Mouse (Mus musculus) lung, postnatal 0 days (tissue): ENCODE data around the gene 4921507P07Rik. TPM values are rescaled to one million over a fixed set of nuclear protein-coding genes. Genes with fewer than 3 reads are reported as not detected.
A peak's percentile ranks its signal among the peaks of the same experiment; 100 is the strongest.

Experiments
- ATAC-seq: fragments of 200-750 bp; cut with Nextera tagmentation; 2 replicates; pipeline ENCODE4 v1.8.0; 2017; ENCODE audit warnings: moderate library complexity
- DNase-seq: peaks from one replicate; pipeline ENCODE4 v3.0.0-alpha.2; 2016; ENCODE audit warnings: low spot score
- H3K27ac ChIP-seq: fragments of 300-500 bp; sonication (generic); 2 replicates; pipeline ENCODE4 v1.5.1; 2014; ENCODE audit warnings: antibody characterized with exemption, mild to moderate bottlenecking, low read length, mixed read lengths
- H3K27me3 ChIP-seq: fragments of 300-500 bp; sonication (generic); replicated peaks from 2 replicates; pipeline ENCODE4 v1.6.1; 2014; ENCODE audit warnings: low read length, mixed read lengths; ENCODE audit not compliant: insufficient read depth
- H3K36me3 ChIP-seq: fragments of 300-500 bp; sonication (generic); 2 replicates; pipeline ENCODE4 v1.6.1; 2014; ENCODE audit warnings: low read length, mixed read lengths; ENCODE audit not compliant: insufficient read depth
- H3K4me1 ChIP-seq: fragments of 300-500 bp; sonication (generic); 2 replicates; pipeline ENCODE4 v1.6.1; 2014; ENCODE audit warnings: antibody characterized with exemption, low read depth, low read length, mixed read lengths; ENCODE audit not compliant: insufficient read depth
- H3K4me2 ChIP-seq: fragments of 300-500 bp; sonication (generic); replicated peaks from 2 replicates; pipeline ENCODE4 v1.6.1; 2014; ENCODE audit warnings: low read depth, mild to moderate bottlenecking, low read length, moderate library complexity, mixed read lengths
- H3K4me3 ChIP-seq: fragments of 300-500 bp; sonication (generic); 2 replicates; pipeline ENCODE4 v1.5.1; 2014; ENCODE audit warnings: low read depth, low read length
- H3K9ac ChIP-seq: fragments of 300-500 bp; sonication (generic); replicated peaks from 2 replicates; pipeline ENCODE4 v1.6.1; 2014; ENCODE audit warnings: low read depth, mild to moderate bottlenecking
- H3K9me3 ChIP-seq: fragments of 300-500 bp; sonication (generic); 2 replicates; pipeline ENCODE4 v1.6.1; 2016; ENCODE audit warnings: low read length, mixed read lengths
- CTCF ChIP-seq: IDR thresholded peaks from 2 replicates; pipeline ENCODE4 v1.5.1; 2016; ENCODE audit warnings: antibody characterized with exemption, mild to moderate bottlenecking
- EP300 ChIP-seq: IDR thresholded peaks from 2 replicates; pipeline ENCODE4 v1.6.1; 2016; ENCODE audit warnings: antibody characterized with exemption, mild to moderate bottlenecking, control low read depth
- WGBS: fragments of 180-500 bp; shearing (Covaris S2); extraction: QIAGEN DNeasy Blood & Tissue Kit; methylation state at CpG from one replicate; pipeline ENCODE4 v1.1.7; 2014; 5-methylcytosine and 5-hydroxymethylcytosine counted together
- polyA plus RNA-seq: library from polyadenylated mRNA; unstranded; fragments of >200 nt; fragmentation: Nextera tagmentation; extraction: Ambion mirVana; gene quantifications from 2 replicates; pipeline ENCODE4 v1.2.1, GENCODE M21; 2015

Gene 4921507P07Rik
- polyA plus RNA-seq, 1 experiment from 2014 or later, result 0.63 TPM

DNA sequence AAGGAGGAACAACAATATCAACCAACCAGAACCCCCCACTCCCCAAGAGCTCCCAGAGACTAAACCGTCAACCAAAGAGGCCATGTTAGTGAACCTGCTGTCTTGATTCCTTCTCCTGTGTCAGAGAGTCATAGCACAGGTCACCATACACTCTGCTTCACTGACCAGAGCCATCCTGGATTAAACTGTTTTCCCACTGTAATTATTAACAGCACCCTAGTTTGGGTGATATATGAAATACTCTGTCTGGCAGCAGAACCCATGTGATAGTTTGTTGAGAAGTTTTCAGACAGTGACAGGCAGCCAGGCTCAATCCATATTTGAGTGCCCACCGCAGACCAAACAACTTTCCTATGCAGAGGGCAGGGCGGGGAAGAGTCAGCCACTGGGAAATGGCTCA is 61.1 kb downstream of the 4921507P07Rik start:
- no peak overlapping the region for H3K27ac ChIP-seq
- ATAC-seq, result no peak
- H3K4me2 ChIP-seq, result no peak overlapping the region
- no peak overlapping the region for H3K9ac ChIP-seq
- no peaks in the 10 kb centered on the region for H3K9me3 ChIP-seq
- no peaks in the 10 kb centered on the region for H3K4me1 ChIP-seq
- WGBS, result 79% methylated on average over 3 of the region's 3 CpGs
- no peak for DNase-seq
- TF ChIP-seq CTCF (no peak), EP300 (no peak)
- no peak overlapping the region for H3K4me3 ChIP-seq
- no peaks in the 10 kb centered on the region for H3K27me3 ChIP-seq
- no peaks in the 10 kb centered on the region for H3K36me3 ChIP-seq

GRCm38 (mm10) chr6:50531920-50532319 is 64.5 kb downstream of the 4921507P07Rik start:
- H3K27ac ChIP-seq, result no peak overlapping the region
- H3K9me3 ChIP-seq, result no peaks in the 10 kb centered on the region
- WGBS, result 68% methylated on average over 8 of the region's 8 CpGs
- no peaks in the 10 kb centered on the region for H3K36me3 ChIP-seq
- TF ChIP-seq CTCF, result no peak
- no peak for TF ChIP-seq EP300
- H3K4me3 ChIP-seq, result no peak overlapping the region
- H3K4me1 ChIP-seq, result no peaks in the 10 kb centered on the region
- no peak overlapping the region for H3K9ac ChIP-seq
- ATAC-seq, result no peak
- DNase-seq, result no peak
- no peak overlapping the region for H3K4me2 ChIP-seq
- H3K27me3 ChIP-seq, result no peaks in the 10 kb centered on the region

GRCm38 (mm10) chr6:50531003-50531402 is 65.4 kb downstream of the 4921507P07Rik start:
- H3K9ac ChIP-seq, result no peak overlapping the region
- WGBS, result 83% methylated on average over 3 of the region's 3 CpGs
- H3K27me3 ChIP-seq, result no peaks in the 10 kb centered on the region
- H3K4me1 ChIP-seq, result no peaks in the 10 kb centered on the region
- no peak overlapping the region for H3K4me3 ChIP-seq
- no peak overlapping the region for H3K27ac ChIP-seq
- no peaks in the 10 kb centered on the region for H3K36me3 ChIP-seq
- DNase-seq, result no peak
- ATAC-seq, result no peak
- no peaks in the 10 kb centered on the region for H3K9me3 ChIP-seq
- TF ChIP-seq CTCF (no peak), EP300 (no peak)
- H3K4me2 ChIP-seq, result no peak overlapping the region

- no peak overlapping the region for H3K9ac ChIP-seq
- H3K27me3 ChIP-seq, result no peaks in the 10 kb centered on the region
- ATAC-seq (no peak), DNase-seq (no peak)
- 82% methylated on average over 11 of the region's 11 CpGs for WGBS
- H3K27ac ChIP-seq, result no peak overlapping the region
- no peaks in the 10 kb centered on the region for H3K9me3 ChIP-seq
- H3K4me3 ChIP-seq, result no peak overlapping the region
- no peak overlapping the region for H3K4me2 ChIP-seq
- H3K4me1 ChIP-seq, result no peaks in the 10 kb centered on the region
- TF ChIP-seq EP300 (no peak), CTCF (no peak)
- no peaks in the 10 kb centered on the region for H3K36me3 ChIP-seq
Observed at GRCm38 (mm10) chr6:50529194-50529593, 67.2 kb downstream of the 4921507P07Rik start.

DNA sequence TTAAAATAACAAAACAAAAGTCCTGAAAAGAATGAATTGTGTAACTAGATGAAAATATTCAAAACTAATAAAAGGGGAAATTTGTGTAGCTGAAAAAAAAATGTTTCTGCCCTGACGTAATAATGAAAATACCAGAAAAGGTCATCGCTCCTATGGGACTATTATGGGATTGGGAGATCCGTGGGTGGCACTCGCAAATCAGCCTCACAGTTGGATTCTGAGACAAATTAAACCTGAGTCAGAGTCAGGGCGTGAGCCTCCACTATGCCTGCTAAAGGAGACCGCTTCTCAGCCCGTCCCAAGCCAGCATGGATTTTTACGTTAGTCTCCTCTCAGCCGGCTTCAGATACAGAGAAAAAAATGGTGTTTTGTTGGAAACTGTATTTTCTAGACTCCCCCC is 69.0 kb downstream of the 4921507P07Rik start:
- ATAC-seq, result no peak
- Histone ChIP-seq H3K9me3 (no peaks in the 10 kb centered on the region), H3K36me3 (no peaks in the 10 kb centered on the region), H3K27ac (no peak overlapping the region), H3K27me3 (no peaks in the 10 kb centered on the region), H3K9ac (no peak overlapping the region), H3K4me1 (no peaks in the 10 kb centered on the region), H3K4me3 (no peak overlapping the region), H3K4me2 (no peak overlapping the region)
- TF ChIP-seq EP300 (no peak), CTCF (no peak)
- no peak for DNase-seq
- WGBS, result 71% methylated on average over 9 of the region's 9 CpGs

DNA sequence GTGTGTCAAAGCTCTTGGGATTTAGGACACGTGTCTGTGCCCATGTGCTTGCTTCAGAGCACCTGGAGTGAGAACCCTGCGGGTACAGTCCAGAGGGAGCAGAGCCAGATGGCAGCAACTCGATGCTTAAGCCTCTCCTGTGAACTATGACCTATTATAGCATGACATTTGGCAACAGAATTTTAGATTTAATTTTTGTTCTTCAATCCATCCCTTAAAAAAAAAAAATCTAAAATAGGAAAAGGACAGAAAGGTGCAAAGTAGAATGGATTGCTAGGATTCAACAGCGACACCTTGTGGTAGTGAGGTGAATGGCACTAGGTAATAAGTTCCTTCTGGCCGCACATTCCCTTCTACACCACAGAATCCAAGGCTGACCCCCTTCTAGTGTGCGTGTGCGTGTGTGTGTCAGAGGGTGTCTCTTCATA is 69.8 kb downstream of the 4921507P07Rik start:
- 29% methylated on average over 7 of the region's 7 CpGs for WGBS
- no peak for ATAC-seq

DNA sequence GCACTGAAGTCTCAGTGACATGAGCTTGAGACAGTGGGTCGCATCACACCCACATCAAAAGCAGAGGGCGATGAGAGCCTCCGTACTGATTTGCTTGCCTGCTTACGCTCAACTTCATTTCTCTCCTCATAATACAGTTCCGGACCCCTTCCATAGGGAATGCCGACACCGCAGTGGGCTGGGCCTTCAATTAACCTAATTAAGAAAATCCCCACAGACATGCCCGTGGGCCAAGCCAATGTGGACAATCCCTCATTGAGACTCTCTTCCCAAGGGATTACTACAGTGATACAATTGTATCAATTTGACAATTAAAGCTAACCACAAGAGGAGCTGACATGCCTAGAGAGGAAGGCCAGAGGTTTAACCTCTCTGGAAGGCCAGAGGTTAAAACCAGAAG is 70.6 kb downstream of the 4921507P07Rik start:
- Histone ChIP-seq H3K27me3 (no peaks in the 10 kb centered on the region), H3K4me3 (no peak overlapping the region), H3K4me2 (no peak overlapping the region), H3K9ac (no peak overlapping the region), H3K4me1 (no peaks in the 10 kb centered on the region), H3K9me3 (no peaks in the 10 kb centered on the region), H3K36me3 (no peaks in the 10 kb centered on the region), H3K27ac (no peak overlapping the region)
- ATAC-seq (no peak), DNase-seq (no peak)
- 88% methylated on average over 8 of the region's 8 CpGs for WGBS
- no peak for TF ChIP-seq CTCF
- no peak for TF ChIP-seq EP300

More for the DNA sequence above, 69.8 kb downstream of the 4921507P07Rik start:
- DNase-seq, result peak; percentile 59
- no peak overlapping the region for H3K27ac ChIP-seq
- H3K9ac ChIP-seq, result no peak overlapping the region
- TF ChIP-seq EP300 (no peak), CTCF (peak; percentile 96)
- H3K27me3 ChIP-seq, result no peaks in the 10 kb centered on the region
- no peaks in the 10 kb centered on the region for H3K36me3 ChIP-seq
- H3K4me2 ChIP-seq, result no peak overlapping the region
- no peaks in the 10 kb centered on the region for H3K4me1 ChIP-seq
- H3K9me3 ChIP-seq, result no peaks in the 10 kb centered on the region
- H3K4me3 ChIP-seq, result no peak overlapping the region
